Mouse (Mus musculus) forebrain, postnatal 0 days (tissue): ENCODE data around the gene Pank3. TPM values are rescaled to one million over a fixed set of nuclear protein-coding genes. Genes with fewer than 3 reads are reported as not detected.
A peak's percentile ranks its signal among the peaks of the same experiment; 100 is the strongest.
"Not testable (repeated sequence)": the region's sequence is repeated elsewhere in the genome, so short reads cannot be mapped to it uniquely, and the experiment has no call there.

ENCODE experiments used
- ATAC-seq: fragments of 200-750 bp; cut with Nextera tagmentation; 2 replicates; pipeline ENCODE4 v1.8.0; 2017; ENCODE audit warnings: mild to moderate bottlenecking, moderate library complexity
- DNase-seq: peaks from one replicate; pipeline ENCODE4 v3.0.0-alpha.2; 2015
- H3K27ac ChIP-seq: fragments of 300-500 bp; sonication (generic); 2 replicates; pipeline ENCODE4 v1.5.1; 2014; ENCODE audit warnings: low read depth, mild to moderate bottlenecking, antibody characterized with exemption, low read length, moderate library complexity, mixed read lengths
- H3K27me3 ChIP-seq: fragments of 300-500 bp; sonication (generic); 2 replicates; pipeline ENCODE4 v1.6.1; 2014; ENCODE audit warnings: mild to moderate bottlenecking, low read length, mixed read lengths; ENCODE audit not compliant: insufficient read depth
- H3K36me3 ChIP-seq: fragments of 300-500 bp; sonication (generic); 2 replicates; pipeline ENCODE4 v1.6.1; 2014; ENCODE audit warnings: mild to moderate bottlenecking, moderate library complexity; ENCODE audit not compliant: insufficient read depth
- H3K4me1 ChIP-seq: fragments of 300-500 bp; sonication (generic); 2 replicates; pipeline ENCODE4 v1.6.1; 2014; ENCODE audit warnings: antibody characterized with exemption; ENCODE audit not compliant: insufficient read depth
- H3K4me2 ChIP-seq: fragments of 300-500 bp; sonication (generic); 2 replicates; pipeline ENCODE4 v1.6.1; 2014; ENCODE audit warnings: low read depth, mild to moderate bottlenecking, moderate library complexity
- H3K4me3 ChIP-seq: fragments of 300-500 bp; sonication (generic); 2 replicates; pipeline ENCODE4 v1.5.1; 2014; ENCODE audit warnings: low read depth, low read length, mixed read lengths
- H3K9ac ChIP-seq: fragments of 300-500 bp; sonication (generic); 2 replicates; pipeline ENCODE4 v1.6.1; 2014; ENCODE audit warnings: mild to moderate bottlenecking
- H3K9me3 ChIP-seq: fragments of 300-500 bp; sonication (generic); 2 replicates; pipeline ENCODE4 v1.6.1; 2016; ENCODE audit warnings: low read length
- CTCF ChIP-seq: sonication (generic); IDR thresholded peaks from 2 replicates; pipeline ENCODE4 v1.5.1; 2016; ENCODE audit warnings: antibody characterized with exemption, control low read depth, low read depth
- WGBS: fragments of 180-500 bp; shearing (Covaris S2); extraction: QIAGEN DNeasy Blood & Tissue Kit; methylation state at CpG from one replicate; pipeline ENCODE4 v1.1.7; 2014; 5-methylcytosine and 5-hydroxymethylcytosine counted together
- polyA plus RNA-seq: library from polyadenylated mRNA; unstranded; fragments of >200 nt; fragmentation: Nextera tagmentation; extraction: Ambion mirVana; gene quantifications from 2 replicates; pipeline ENCODE4 v1.2.1, GENCODE M21; 2015
- total RNA-seq: library from RNA; depleted of rRNA; stranded (reverse); fragments of >200 nt; gene quantifications from 2 replicates; pipeline ENCODE4 v1.2.3, GENCODE M21; 2014

Pank3 gene
- total and polyA plus RNA-seq, 2 experiments from 2014 or later = 11.7 to 93.7 TPM

GRCm38 (mm10) chr11:35832139-35832538, 62.9 kb downstream of the Pank3 start:
- WGBS = 75% methylated on average over 4 of the region's 4 CpGs
- Histone ChIP-seq H3K9me3 (no peaks in the 10 kb centered on the region), H3K9ac (no peak overlapping the region), H3K4me2 (no peak overlapping the region), H3K27me3 (no peaks in the 10 kb centered on the region), H3K4me1 (peaks cover 3% of the 10 kb centered on the region; the same call in 1 of the 2 replicates), H3K4me3 (no peak overlapping the region), H3K27ac (no peak overlapping the region), H3K36me3 (peaks cover 41% of the 10 kb centered on the region)
- DNase-seq (no peak), ATAC-seq (no peak)
- no peak for TF ChIP-seq CTCF

- Histone ChIP-seq H3K4me1 (peaks cover 3% of the 10 kb centered on the region; the same call in 1 of the 2 replicates), H3K27ac (no peak overlapping the region)
- WGBS = 84% methylated on average over 6 of the region's 6 CpGs
Observed at GRCm38 (mm10) chr11:35833270-35833669, 64.0 kb downstream of the Pank3 start.

GRCm38 (mm10) chr11:35834022-35834760, 64.9 kb downstream of the Pank3 start, which contains the start of gene Rars:
Gene Rars (minus strand): TSS chr11:35834506.
- H3K27ac ChIP-seq = peak within 1 kb of the TSS; percentile 69
- ATAC-seq = peak; percentile 94
- H3K9me3 ChIP-seq = no peaks in the 10 kb centered on the region
- H3K4me3 ChIP-seq = peak within 1 kb of the TSS; percentile 89
- peak; percentile 95 for DNase-seq
- peak; percentile 90 for TF ChIP-seq CTCF
- H3K4me2 ChIP-seq = peak within 1 kb of the TSS; percentile 76
- H3K27me3 ChIP-seq = no peaks in the 10 kb centered on the region
- peak within 1 kb of the TSS; percentile 81 for H3K9ac ChIP-seq
- peaks cover 3% of the 10 kb centered on the region; the same call in 1 of the 2 replicates for H3K4me1 ChIP-seq
- H3K36me3 ChIP-seq = peaks cover 23% of the 10 kb centered on the region
- 4% methylated on average over 42 of the region's 46 CpGs for WGBS

More at GRCm38 (mm10) chr11:35833270-35833669, 64.0 kb downstream of the Pank3 start:
- Histone ChIP-seq H3K4me3 (peak overlapping the region; percentile 89; the same call in 1 of the 2 replicates), H3K27me3 (no peaks in the 10 kb centered on the region), H3K9me3 (no peaks in the 10 kb centered on the region), H3K4me2 (peak overlapping the region; percentile 76), H3K36me3 (peaks cover 31% of the 10 kb centered on the region), H3K9ac (no peak overlapping the region)
- no peak for TF ChIP-seq CTCF
- no peak for ATAC-seq
- no peak for DNase-seq

- Histone ChIP-seq H3K36me3 (peaks cover 10% of the 10 kb centered on the region; the same call in 1 of the 2 replicates), H3K27me3 (no peaks in the 10 kb centered on the region), H3K9ac (no peak overlapping the region), H3K27ac (no peak overlapping the region), H3K4me1 (peaks cover 3% of the 10 kb centered on the region; the same call in 1 of the 2 replicates), H3K4me3 (no peak overlapping the region), H3K4me2 (no peak overlapping the region), H3K9me3 (no peaks in the 10 kb centered on the region)
- ATAC-seq = no peak
- TF ChIP-seq CTCF = peak; percentile 31; the same call in 1 of the 2 replicates
- DNase-seq = no peak
- WGBS = 87% methylated on average over 5 of the region's 5 CpGs
Observed at GRCm38 (mm10) chr11:35837156-35838126, 68.2 kb downstream of the Pank3 start.

- ATAC-seq (no peak), DNase-seq (peak; percentile 56)
- no peak for TF ChIP-seq CTCF
- Histone ChIP-seq H3K9me3 (no peaks in the 10 kb centered on the region), H3K4me3 (peak overlapping the region; percentile 9), H3K36me3 (peaks cover 16% of the 10 kb centered on the region; the same call in 1 of the 2 replicates), H3K9ac (0 out of 2 replicates have a peak overlapping the region, but pooled peaks have one; percentile 25), H3K4me1 (peaks cover 2% of the 10 kb centered on the region; the same call in 1 of the 2 replicates), H3K27ac (no peak overlapping the region), H3K4me2 (peak overlapping the region; percentile 42), H3K27me3 (no peaks in the 10 kb centered on the region)
- whole genome bisulfite sequencing = 32% methylated on average over 28 of the region's 28 CpGs
Observed at GRCm38 (mm10) chr11:35838345-35839338, 69.4 kb downstream of the Pank3 start.

- Histone ChIP-seq H3K4me1 (no peaks in the 10 kb centered on the region), H3K9me3 (no peaks in the 10 kb centered on the region), H3K4me3 (no peak overlapping the region), H3K9ac (no peak overlapping the region), H3K27ac (no peak overlapping the region), H3K27me3 (no peaks in the 10 kb centered on the region), H3K36me3 (peaks cover 21% of the 10 kb centered on the region), H3K4me2 (no peak overlapping the region)
- WGBS = 82% methylated on average over 7 of the region's 7 CpGs
- ATAC-seq (no peak), DNase-seq (no peak)
- peak; percentile 59 for TF ChIP-seq CTCF
Observed at GRCm38 (mm10) chr11:35840282-35840681, 71.0 kb downstream of the Pank3 start.

- H3K9ac ChIP-seq, H3K9me3 ChIP-seq, H3K27me3 ChIP-seq, H3K4me3 ChIP-seq, DNase-seq, H3K27ac ChIP-seq, H3K4me1 ChIP-seq, H3K4me2 ChIP-seq, ATAC-seq: not testable (repeated sequence)
- peaks cover 21% of the 10 kb centered on the region for H3K36me3 ChIP-seq
- WGBS = 93% methylated on average over 4 of the region's 4 CpGs
Observed at GRCm38 (mm10) chr11:35840806-35841205, 71.5 kb downstream of the Pank3 start.
